Mouse (Mus musculus): ENCODE data around the gene Allc.

- TF ChIP-seq CTCF (IDR thresholded peaks at IDR 0.05; ENCODE audit: borderline replicate concordance, insufficient read depth, low read length) (no peak), POLR2A (IDR thresholded peaks at IDR 0.05; ENCODE audit: low read depth, low read length) (no peak; the same call in 1 of the 2 replicates)
Measured at GRCm38 (mm10) chr12:28627092-28627491, 44.8 kb upstream of the Allc start.

Measured in embryonic fibroblast, embryonic 13.5 days (primary cell).